Mouse (Mus musculus): ENCODE data around the gene Dlgap1. TPM values are rescaled to one million over a fixed set of nuclear protein-coding genes. Genes with fewer than 3 reads are reported as not detected.

The Dlgap1 gene
- total RNA-seq, 2 experiments from 2014 or later, result not detected

- ATAC-seq (replicated peaks; ENCODE audit: low FRiP score, poor library complexity, severe bottlenecking), result no peak
Observed at GRCm38 (mm10) chr17:70746379-70747079, 777.7 kb downstream of the Dlgap1 start.

- no peak for ATAC-seq (replicated peaks; ENCODE audit: low FRiP score, poor library complexity, severe bottlenecking)
Observed at GRCm38 (mm10) chr17:70747731-70748475, 779.0 kb downstream of the Dlgap1 start.

- ATAC-seq (replicated peaks; ENCODE audit: low FRiP score, poor library complexity, severe bottlenecking), result no peak
Observed at GRCm38 (mm10) chr17:70748476-70748830, 779.6 kb downstream of the Dlgap1 start.

- no peak for ATAC-seq (replicated peaks; ENCODE audit: low FRiP score, poor library complexity, severe bottlenecking)
Observed at GRCm38 (mm10) chr17:70748964-70749650, 780.2 kb downstream of the Dlgap1 start.

GRCm38 (mm10) chr17:70750236-70751160 is 781.6 kb downstream of the Dlgap1 start:
- ATAC-seq (replicated peaks; ENCODE audit: low FRiP score, poor library complexity, severe bottlenecking), result no peak

- no peak for ATAC-seq (replicated peaks; ENCODE audit: low FRiP score, poor library complexity, severe bottlenecking)
Observed at GRCm38 (mm10) chr17:70751161-70751651, 782.3 kb downstream of the Dlgap1 start.

- no peak for ATAC-seq (replicated peaks; ENCODE audit: low FRiP score, poor library complexity, severe bottlenecking)
Observed at GRCm38 (mm10) chr17:70751676-70752075, 782.8 kb downstream of the Dlgap1 start.

- no peak for ATAC-seq (replicated peaks; ENCODE audit: low FRiP score, poor library complexity, severe bottlenecking)
Observed at GRCm38 (mm10) chr17:70753444-70754032, 784.7 kb downstream of the Dlgap1 start.

- ATAC-seq (replicated peaks; ENCODE audit: low FRiP score, poor library complexity, severe bottlenecking), result no peak
Observed at GRCm38 (mm10) chr17:70754041-70754440, 785.2 kb downstream of the Dlgap1 start.

GRCm38 (mm10) chr17:70754638-70755037 is 785.8 kb downstream of the Dlgap1 start:
- ATAC-seq (replicated peaks; ENCODE audit: low FRiP score, poor library complexity, severe bottlenecking), result no peak

- peak; percentile 85 for ATAC-seq (replicated peaks; ENCODE audit: low FRiP score, poor library complexity, severe bottlenecking)
Observed at GRCm38 (mm10) chr17:70755039-70755668, 786.3 kb downstream of the Dlgap1 start.

GRCm38 (mm10) chr17:70755669-70756263 is 786.9 kb downstream of the Dlgap1 start:
- ATAC-seq (replicated peaks; ENCODE audit: low FRiP score, poor library complexity, severe bottlenecking), result no peak

GRCm38 (mm10) chr17:70762001-70762400 is 793.1 kb downstream of the Dlgap1 start:
- ATAC-seq (replicated peaks; ENCODE audit: low FRiP score, poor library complexity, severe bottlenecking), result no peak

GRCm38 (mm10) chr17:70762634-70763033 is 793.8 kb downstream of the Dlgap1 start:
- ATAC-seq (replicated peaks; ENCODE audit: low FRiP score, poor library complexity, severe bottlenecking), result no peak

- no peak for ATAC-seq (replicated peaks; ENCODE audit: low FRiP score, poor library complexity, severe bottlenecking)
Observed at GRCm38 (mm10) chr17:70765337-70765736, 796.5 kb downstream of the Dlgap1 start.

- ATAC-seq (replicated peaks; ENCODE audit: low FRiP score, poor library complexity, severe bottlenecking), result no peak
Observed at GRCm38 (mm10) chr17:70765976-70766375, 797.1 kb downstream of the Dlgap1 start.

GRCm38 (mm10) chr17:70772120-70772899 is 803.4 kb downstream of the Dlgap1 start:
- no peak for ATAC-seq (replicated peaks; ENCODE audit: low FRiP score, poor library complexity, severe bottlenecking)

- ATAC-seq (replicated peaks; ENCODE audit: low FRiP score, poor library complexity, severe bottlenecking), result no peak
Observed at GRCm38 (mm10) chr17:70779770-70780169, 810.9 kb downstream of the Dlgap1 start.
